Mouse (Mus musculus) hindbrain, embryonic 11.5 days (tissue): ENCODE measurements around the gene Zfp213. TPM values are rescaled to one million over a fixed set of nuclear protein-coding genes. Genes with fewer than 3 reads are reported as not detected.

Experiments used
- ATAC-seq: fragments of 200-750 bp; cut with Nextera tagmentation; 2 replicates; pipeline ENCODE4 v1.8.0; 2017; ENCODE audit warnings: mild to moderate bottlenecking, moderate TSS enrichment, moderate library complexity; ENCODE audit not compliant: low FRiP score
- DNase-seq: peaks from one replicate; pipeline ENCODE4 v3.0.0-alpha.2; 2015; ENCODE audit warnings: low spot score
- H3K27ac ChIP-seq: fragments of 300-500 bp; sonication (generic); 2 replicates; pipeline ENCODE4 v1.5.1; 2014; ENCODE audit warnings: mild to moderate bottlenecking, low read depth, low read length
- H3K27me3 ChIP-seq: fragments of 300-500 bp; sonication (generic); 2 replicates; pipeline ENCODE4 v1.6.1; 2014; ENCODE audit warnings: mild to moderate bottlenecking, low read length, moderate library complexity, mixed read lengths; ENCODE audit not compliant: control insufficient read depth, insufficient read depth
- H3K36me3 ChIP-seq: fragments of 300-500 bp; sonication (generic); 2 replicates; pipeline ENCODE4 v1.6.1; 2014; ENCODE audit warnings: mild to moderate bottlenecking, low read length, moderate library complexity, mixed read lengths; ENCODE audit not compliant: control insufficient read depth, insufficient read depth
- H3K4me1 ChIP-seq: fragments of 300-500 bp; sonication (generic); replicated peaks from 2 replicates; pipeline ENCODE4 v1.6.1; 2014; ENCODE audit warnings: low read length, mixed read lengths; ENCODE audit not compliant: control insufficient read depth, insufficient read depth
- H3K4me2 ChIP-seq: fragments of 300-500 bp; sonication (generic); replicated peaks from 2 replicates; pipeline ENCODE4 v1.6.1; 2014; ENCODE audit warnings: mild to moderate bottlenecking, low read depth, low read length
- H3K4me3 ChIP-seq: fragments of 300-500 bp; sonication (generic); 2 replicates; pipeline ENCODE4 v1.5.1; 2014; ENCODE audit warnings: low read depth, low read length
- H3K9ac ChIP-seq: fragments of 300-500 bp; sonication (generic); 2 replicates; pipeline ENCODE4 v1.6.1; 2014; ENCODE audit warnings: low read depth, low read length
- H3K9me3 ChIP-seq: fragments of 300-500 bp; sonication (generic); 2 replicates; pipeline ENCODE4 v1.6.1; 2016; ENCODE audit warnings: low read length; ENCODE audit not compliant: control insufficient read depth
- WGBS: fragments of 180-500 bp; shearing (Covaris S2); extraction: QIAGEN DNeasy Blood & Tissue Kit; methylation state at CpG from one replicate; pipeline ENCODE4 v1.1.7; 2014; 5-methylcytosine and 5-hydroxymethylcytosine counted together
- polyA plus RNA-seq: library from polyadenylated mRNA; unstranded; fragments of >200 nt; fragmentation: Nextera tagmentation; extraction: Ambion mirVana; gene quantifications from 2 replicates; pipeline ENCODE4 v1.2.1, GENCODE M21; 2014

Zfp213 gene
- polyA plus RNA-seq, 1 experiment from 2014 or later = 16.1 TPM

- H3K36me3 ChIP-seq = no peaks in the 10 kb centered on the region
- peak overlapping the region; percentile 87 for H3K4me2 ChIP-seq
- peak; percentile 88 for ATAC-seq
- DNase-seq = peak; percentile 87
- no peaks in the 10 kb centered on the region for H3K9me3 ChIP-seq
- no peaks in the 10 kb centered on the region for H3K4me1 ChIP-seq
- 1% methylated on average over 22 of the region's 22 CpGs for WGBS
- peak overlapping the region; percentile 86 for H3K9ac ChIP-seq
- H3K27ac ChIP-seq = no peak overlapping the region
- no peaks in the 10 kb centered on the region for H3K27me3 ChIP-seq
- peak overlapping the region; percentile 72 for H3K4me3 ChIP-seq
Measured at GRCm38 (mm10) chr17:23585721-23586491, 21.9 kb upstream of the Zfp213 start.

DNA sequence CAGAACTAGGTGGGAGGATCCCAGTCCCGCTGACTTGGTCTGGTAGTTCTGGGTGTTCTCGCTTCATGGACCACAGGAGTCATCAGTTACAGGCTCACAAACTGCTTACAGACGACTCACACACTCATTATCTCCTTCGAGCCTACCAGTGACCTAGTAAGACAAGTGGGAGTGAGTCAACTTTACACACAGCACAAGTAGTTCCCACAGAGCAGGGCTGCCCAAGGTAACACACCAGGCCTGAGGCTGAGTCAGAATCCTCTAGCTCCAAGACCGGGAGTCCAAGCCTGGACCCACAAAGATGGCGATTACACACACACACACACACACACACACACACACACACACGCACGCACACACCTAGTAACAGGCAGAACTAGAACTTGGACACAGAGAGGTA lies 20.7 kb upstream of the Zfp213 start:
- 88% methylated on average over 8 of the region's 8 CpGs for WGBS
- ATAC-seq (no peak), DNase-seq (no peak)
- H3K36me3 ChIP-seq = 0 out of 2 replicates have a peak, but pooled peaks cover 3% of the 10 kb centered on the region
- H3K4me1 ChIP-seq = no peaks in the 10 kb centered on the region
- H3K4me3 ChIP-seq = peak overlapping the region; percentile 72; the same call in 1 of the 2 replicates
- H3K27me3 ChIP-seq = no peaks in the 10 kb centered on the region
- H3K9me3 ChIP-seq = no peaks in the 10 kb centered on the region
- peak overlapping the region; percentile 87; the same call in 1 of the 2 replicates for H3K4me2 ChIP-seq
- no peak overlapping the region for H3K9ac ChIP-seq
- H3K27ac ChIP-seq = no peak overlapping the region

DNA sequence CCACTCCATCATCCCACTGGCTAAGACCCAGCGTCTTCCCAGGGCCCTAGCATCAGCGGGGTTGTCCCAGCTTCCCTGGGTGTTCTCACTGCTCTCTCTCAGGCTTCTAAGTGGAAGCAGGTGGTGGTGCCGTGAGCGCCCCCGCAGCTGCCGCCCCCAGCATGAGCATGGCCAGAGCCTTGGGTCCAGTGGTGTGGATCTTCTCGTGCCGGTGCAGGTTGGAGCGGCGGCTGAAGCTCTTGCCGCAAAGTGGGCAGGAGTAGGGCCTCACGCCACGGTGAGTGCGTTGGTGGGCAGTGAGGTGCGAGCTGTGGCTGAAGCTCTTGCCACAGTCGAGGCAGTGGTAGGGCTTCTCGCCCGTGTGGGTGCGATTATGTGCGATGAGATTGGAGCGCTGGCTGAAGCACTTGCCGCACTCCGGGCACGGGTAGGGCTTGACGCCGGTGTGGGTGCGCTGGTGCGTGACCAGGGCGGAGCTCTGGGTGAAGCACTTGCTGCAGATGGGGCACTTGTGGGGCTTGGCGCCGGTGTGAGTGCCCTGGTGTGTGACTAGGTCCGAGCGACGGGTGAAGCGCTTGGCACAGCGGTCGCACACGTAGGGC lies 12.0 kb upstream of the Zfp213 start:
- 95% methylated on average over 38 of the region's 38 CpGs for WGBS
- no peaks in the 10 kb centered on the region for H3K9me3 ChIP-seq
- no peak overlapping the region for H3K9ac ChIP-seq
- H3K4me1 ChIP-seq = no peaks in the 10 kb centered on the region
- DNase-seq = no peak
- H3K4me2 ChIP-seq = no peak overlapping the region
- no peak overlapping the region for H3K27ac ChIP-seq
- H3K36me3 ChIP-seq = peaks cover 17% of the 10 kb centered on the region
- no peaks in the 10 kb centered on the region for H3K27me3 ChIP-seq
- no peak overlapping the region for H3K4me3 ChIP-seq
- peak; percentile 22; the same call in 1 of the 2 replicates for ATAC-seq

- Histone ChIP-seq H3K27ac (no peak overlapping the region), H3K9me3 (no peaks in the 10 kb centered on the region), H3K9ac (no peak overlapping the region), H3K4me1 (no peaks in the 10 kb centered on the region), H3K36me3 (peaks cover 13% of the 10 kb centered on the region), H3K4me3 (no peak overlapping the region), H3K27me3 (no peaks in the 10 kb centered on the region), H3K4me2 (no peak overlapping the region)
- no peak for ATAC-seq
- 95% methylated on average over 8 of the region's 8 CpGs for WGBS
- DNase-seq = no peak
Measured at GRCm38 (mm10) chr17:23574130-23574529, 10.1 kb upstream of the Zfp213 start.

DNA sequence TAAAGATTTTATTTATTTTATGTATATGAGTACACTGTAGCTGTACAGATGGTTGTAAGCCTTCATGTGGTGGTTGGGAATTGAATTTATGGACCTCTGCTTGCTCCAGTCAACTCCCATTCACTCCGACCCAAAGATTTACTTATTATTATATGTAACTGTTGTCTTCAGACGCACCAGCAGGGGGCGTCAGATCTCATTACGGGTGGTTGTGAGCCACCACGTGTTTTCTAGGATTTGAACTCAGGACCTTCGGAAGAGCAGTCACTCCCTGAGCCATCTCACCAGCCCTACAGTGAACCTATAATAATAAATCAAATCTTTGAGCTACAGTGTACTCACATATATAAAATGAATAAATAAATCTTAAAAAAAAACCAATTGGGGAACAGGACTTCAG lies 8.0 kb upstream of the Zfp213 start:
- no peaks in the 10 kb centered on the region for H3K27me3 ChIP-seq
- no peaks in the 10 kb centered on the region for H3K9me3 ChIP-seq
- DNase-seq = no peak
- ATAC-seq = no peak
- peaks cover 11% of the 10 kb centered on the region for H3K36me3 ChIP-seq
- H3K9ac ChIP-seq = no peak overlapping the region
- H3K27ac ChIP-seq = no peak overlapping the region
- no peak overlapping the region for H3K4me3 ChIP-seq
- H3K4me2 ChIP-seq = no peak overlapping the region
- WGBS = 83% methylated on average over 6 of the region's 6 CpGs
- no peaks in the 10 kb centered on the region for H3K4me1 ChIP-seq

DNA sequence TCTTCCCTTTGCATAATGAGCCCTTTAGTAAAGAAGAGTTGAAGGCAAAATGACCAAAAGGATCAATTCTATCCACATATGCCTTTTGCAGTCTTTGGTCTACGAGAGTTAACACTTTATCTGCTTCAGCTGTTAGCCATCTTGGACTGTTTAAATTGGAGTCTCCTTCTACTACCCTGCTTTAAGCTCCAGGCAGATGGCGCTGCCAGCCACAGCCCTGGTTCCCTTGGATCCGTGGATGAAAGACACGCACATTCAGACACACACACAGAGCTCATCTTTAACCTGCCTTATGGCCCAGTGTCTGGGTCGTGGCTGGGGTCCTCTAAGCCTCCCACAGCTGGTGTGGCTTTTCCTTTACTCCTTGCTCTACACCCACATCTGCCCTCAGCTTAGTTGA lies 7.0 kb upstream of the Zfp213 start:
- no peak overlapping the region for H3K27ac ChIP-seq
- no peak overlapping the region for H3K4me2 ChIP-seq
- H3K4me1 ChIP-seq = no peaks in the 10 kb centered on the region
- no peaks in the 10 kb centered on the region for H3K9me3 ChIP-seq
- H3K9ac ChIP-seq = no peak overlapping the region
- peaks cover 5% of the 10 kb centered on the region; the same call in 1 of the 2 replicates for H3K36me3 ChIP-seq
- H3K27me3 ChIP-seq = no peaks in the 10 kb centered on the region
- 33% methylated on average over 5 of the region's 5 CpGs for WGBS
- peak; percentile 11 for DNase-seq
- H3K4me3 ChIP-seq = no peak overlapping the region
- ATAC-seq = peak; percentile 26; the same call in 1 of the 2 replicates

DNA sequence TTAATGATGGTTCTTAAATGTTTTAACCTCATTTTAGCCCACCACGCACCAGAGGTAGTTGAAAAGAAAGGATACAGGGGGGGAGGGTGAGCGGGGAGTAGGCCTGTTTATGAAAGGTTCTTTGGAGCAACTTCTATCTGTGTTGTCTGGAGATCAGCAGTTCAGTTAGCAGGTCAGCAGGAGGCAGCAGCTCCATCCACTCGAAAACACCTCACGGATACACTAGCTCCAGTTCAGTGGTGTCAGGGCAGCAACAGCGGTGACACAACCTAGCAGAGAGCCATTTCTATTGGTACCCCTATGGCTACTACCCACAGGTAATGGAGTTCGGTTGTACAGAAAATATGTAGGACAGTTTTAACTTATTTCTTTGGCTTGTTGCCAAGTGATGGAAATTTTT lies 6.0 kb upstream of the Zfp213 start:
- H3K4me2 ChIP-seq = no peak overlapping the region
- H3K4me1 ChIP-seq = peaks cover under 1% of the 10 kb centered on the region; the same call in 1 of the 2 replicates
- DNase-seq (peak; percentile 21), ATAC-seq (no peak)
- 51% methylated on average over 6 of the region's 6 CpGs for WGBS
- H3K27me3 ChIP-seq = no peaks in the 10 kb centered on the region
- H3K9me3 ChIP-seq = no peaks in the 10 kb centered on the region
- no peak overlapping the region for H3K4me3 ChIP-seq
- 0 out of 2 replicates have a peak, but pooled peaks cover 3% of the 10 kb centered on the region for H3K36me3 ChIP-seq
- H3K27ac ChIP-seq = no peak overlapping the region
- H3K9ac ChIP-seq = no peak overlapping the region

DNA sequence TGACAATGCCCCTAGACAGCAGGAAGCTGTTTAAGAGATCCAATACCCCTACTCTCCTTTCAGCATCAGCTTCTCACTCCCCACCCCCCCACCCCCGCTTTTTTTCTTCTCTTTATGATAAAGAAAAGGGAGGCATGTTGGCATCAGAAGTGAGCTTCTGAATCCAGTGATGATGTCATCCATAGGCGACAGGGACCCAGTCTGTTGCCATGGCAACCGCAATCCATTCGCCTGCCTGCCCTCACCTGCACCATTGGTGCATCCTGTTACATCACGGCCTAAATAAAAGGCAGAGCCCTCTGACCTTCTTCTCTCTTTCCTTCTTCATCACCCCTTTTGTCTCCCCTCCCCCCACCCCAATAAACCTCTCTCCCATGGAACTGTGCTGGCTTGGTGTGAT lies 4.3 kb upstream of the Zfp213 start:
- Histone ChIP-seq H3K4me2 (no peak overlapping the region), H3K9me3 (no peaks in the 10 kb centered on the region), H3K27me3 (no peaks in the 10 kb centered on the region), H3K27ac (no peak overlapping the region), H3K4me3 (no peak overlapping the region), H3K4me1 (peaks cover 4% of the 10 kb centered on the region; the same call in 1 of the 2 replicates), H3K9ac (no peak overlapping the region), H3K36me3 (no peaks in the 10 kb centered on the region)
- no peak for ATAC-seq
- peak; percentile 40 for DNase-seq
- WGBS = 37% methylated on average over 5 of the region's 5 CpGs

GRCm38 (mm10) chr17:23566787-23567186 lies 2.7 kb upstream of the Zfp213 start:
- peaks cover 4% of the 10 kb centered on the region; the same call in 1 of the 2 replicates for H3K4me1 ChIP-seq
- no peak overlapping the region for H3K4me3 ChIP-seq
- no peaks in the 10 kb centered on the region for H3K27me3 ChIP-seq
- no peak overlapping the region for H3K9ac ChIP-seq
- no peak overlapping the region for H3K27ac ChIP-seq
- no peaks in the 10 kb centered on the region for H3K9me3 ChIP-seq
- ATAC-seq (no peak), DNase-seq (no peak)
- WGBS = 60% methylated on average over 5 of the region's 5 CpGs
- H3K36me3 ChIP-seq = no peaks in the 10 kb centered on the region
- no peak overlapping the region for H3K4me2 ChIP-seq
